Mouse (Mus musculus): Measurements from ENCODE around the gene Igsf21. TPM values are rescaled to one million over a fixed set of nuclear protein-coding genes. Genes with fewer than 3 reads are reported as not detected.
A peak's percentile ranks its signal among the peaks of the same experiment; 100 is the strongest.

Gene Igsf21
- polyA plus RNA-seq, 1 experiment from 2014 or later, result not detected

GRCm38 (mm10) chr4:140084521-140085011 is 162.0 kb downstream of the Igsf21 start:
- no peaks in the 10 kb centered on the region for H3K27me3 ChIP-seq (ENCODE audit: insufficient read depth, low read length)
- H3K4me3 ChIP-seq (ENCODE audit: low read depth, low read length), result no peak overlapping the region
- H3K4me1 ChIP-seq (ENCODE audit: insufficient read depth), result no peaks in the 10 kb centered on the region
- no peak for TF ChIP-seq CTCF (IDR thresholded peaks at IDR 0.05; ENCODE audit: low read depth)
- TF ChIP-seq EP300 (IDR thresholded peaks at IDR 0.05; ENCODE audit: low read depth), result no peak
- no peaks in the 10 kb centered on the region for H3K36me3 ChIP-seq (replicated peaks; ENCODE audit: insufficient read depth, low read length)
- no peak for ATAC-seq
- H3K4me2 ChIP-seq (ENCODE audit: low read depth, low read length), result no peak overlapping the region
- H3K9ac ChIP-seq (replicated peaks), result no peak overlapping the region
- DNase-seq, result no peak
- WGBS (ENCODE audit: insufficient replicate concordance), result 64% methylated on average over 11 of the region's 11 CpGs
- no peaks in the 10 kb centered on the region for H3K9me3 ChIP-seq (ENCODE audit: low read length)
- H3K27ac ChIP-seq (ENCODE audit: low read depth), result no peak overlapping the region

- Histone ChIP-seq H3K4me3 (ENCODE audit: low read depth, low read length) (no peak overlapping the region), H3K4me1 (ENCODE audit: insufficient read depth) (no peaks in the 10 kb centered on the region), H3K36me3 (replicated peaks; ENCODE audit: insufficient read depth, low read length) (no peaks in the 10 kb centered on the region), H3K4me2 (ENCODE audit: low read depth, low read length) (no peak overlapping the region), H3K27me3 (ENCODE audit: insufficient read depth, low read length) (no peaks in the 10 kb centered on the region), H3K9me3 (ENCODE audit: low read length) (no peaks in the 10 kb centered on the region), H3K9ac (replicated peaks) (no peak overlapping the region), H3K27ac (ENCODE audit: low read depth) (no peak overlapping the region)
- ATAC-seq, result no peak
- no peak for DNase-seq
- WGBS (ENCODE audit: insufficient replicate concordance), result 75% methylated on average over 5 of the region's 5 CpGs
- TF ChIP-seq EP300 (IDR thresholded peaks at IDR 0.05; ENCODE audit: low read depth) (no peak), CTCF (IDR thresholded peaks at IDR 0.05; ENCODE audit: low read depth) (no peak)
Measured at GRCm38 (mm10) chr4:140084064-140084463, 162.5 kb downstream of the Igsf21 start.

DNA sequence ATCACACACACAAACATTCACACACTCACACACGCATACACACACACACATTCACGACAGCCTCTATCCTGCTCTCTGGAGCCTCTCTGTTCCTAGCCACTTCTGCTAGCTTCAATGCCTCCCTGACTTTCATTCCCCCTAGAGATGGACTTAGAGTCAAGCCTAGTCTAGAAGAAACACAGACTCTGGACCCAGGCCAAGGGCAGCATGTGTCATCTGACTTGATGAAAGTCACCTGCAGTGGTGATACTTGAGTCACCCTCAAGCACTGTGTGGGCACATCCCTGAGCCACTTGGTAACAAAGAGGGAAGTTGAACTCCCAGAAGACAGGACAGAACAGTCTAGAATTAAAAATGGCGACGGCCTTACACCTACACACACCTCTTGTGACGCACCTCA is 168.2 kb downstream of the Igsf21 start:
- ATAC-seq, result no peak
- Histone ChIP-seq H3K9me3 (ENCODE audit: low read length) (no peaks in the 10 kb centered on the region), H3K27ac (ENCODE audit: low read depth) (no peak overlapping the region), H3K9ac (replicated peaks) (no peak overlapping the region), H3K4me2 (ENCODE audit: low read depth, low read length) (no peak overlapping the region), H3K4me3 (ENCODE audit: low read depth, low read length) (no peak overlapping the region), H3K36me3 (replicated peaks; ENCODE audit: insufficient read depth, low read length) (no peaks in the 10 kb centered on the region), H3K4me1 (ENCODE audit: insufficient read depth) (no peaks in the 10 kb centered on the region), H3K27me3 (ENCODE audit: insufficient read depth, low read length) (no peaks in the 10 kb centered on the region)
- TF ChIP-seq EP300 (IDR thresholded peaks at IDR 0.05; ENCODE audit: low read depth) (no peak), CTCF (IDR thresholded peaks at IDR 0.05; ENCODE audit: low read depth) (no peak)
- no peak for DNase-seq
- 67% methylated on average over 5 of the region's 5 CpGs for WGBS (ENCODE audit: insufficient replicate concordance)

DNA sequence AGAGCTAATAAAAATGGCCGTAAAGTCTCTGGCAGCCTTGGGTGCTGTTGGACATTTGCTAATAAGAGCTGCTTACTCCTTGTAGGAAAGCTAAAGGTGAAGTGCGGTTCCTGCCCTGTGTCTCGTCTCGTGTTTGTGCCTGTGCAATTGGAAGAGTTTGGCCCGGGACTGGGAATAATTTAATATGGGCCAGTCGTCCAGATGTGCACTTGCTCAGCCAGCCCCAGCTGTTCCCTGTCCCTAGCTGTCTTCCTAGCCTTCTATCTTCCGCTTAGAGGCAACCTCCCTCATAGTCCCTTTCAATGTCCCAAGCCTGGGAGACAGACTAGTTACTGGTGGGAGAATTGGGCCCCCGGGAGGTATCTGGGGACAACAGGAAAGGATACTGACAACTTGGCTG is 169.0 kb downstream of the Igsf21 start:
- 65% methylated on average over 8 of the region's 8 CpGs for WGBS (ENCODE audit: insufficient replicate concordance)
- no peak overlapping the region for H3K9ac ChIP-seq (replicated peaks)
- no peaks in the 10 kb centered on the region for H3K27me3 ChIP-seq (ENCODE audit: insufficient read depth, low read length)
- no peak overlapping the region for H3K4me3 ChIP-seq (ENCODE audit: low read depth, low read length)
- no peak for TF ChIP-seq EP300 (IDR thresholded peaks at IDR 0.05; ENCODE audit: low read depth)
- no peak overlapping the region for H3K27ac ChIP-seq (ENCODE audit: low read depth)
- ATAC-seq (no peak), DNase-seq (no peak)
- no peaks in the 10 kb centered on the region for H3K9me3 ChIP-seq (ENCODE audit: low read length)
- no peaks in the 10 kb centered on the region for H3K36me3 ChIP-seq (replicated peaks; ENCODE audit: insufficient read depth, low read length)
- no peak overlapping the region for H3K4me2 ChIP-seq (ENCODE audit: low read depth, low read length)
- H3K4me1 ChIP-seq (ENCODE audit: insufficient read depth), result no peaks in the 10 kb centered on the region

GRCm38 (mm10) chr4:140076852-140077563 is 169.6 kb downstream of the Igsf21 start:
- ATAC-seq (no peak), DNase-seq (no peak)
- Histone ChIP-seq H3K4me1 (ENCODE audit: insufficient read depth) (no peaks in the 10 kb centered on the region), H3K9me3 (ENCODE audit: low read length) (no peaks in the 10 kb centered on the region), H3K9ac (replicated peaks) (no peak overlapping the region), H3K36me3 (replicated peaks; ENCODE audit: insufficient read depth, low read length) (no peaks in the 10 kb centered on the region), H3K4me2 (ENCODE audit: low read depth, low read length) (no peak overlapping the region), H3K4me3 (ENCODE audit: low read depth, low read length) (no peak overlapping the region), H3K27me3 (ENCODE audit: insufficient read depth, low read length) (no peaks in the 10 kb centered on the region), H3K27ac (ENCODE audit: low read depth) (no peak overlapping the region)
- TF ChIP-seq EP300 (IDR thresholded peaks at IDR 0.05; ENCODE audit: low read depth) (no peak), CTCF (IDR thresholded peaks at IDR 0.05; ENCODE audit: low read depth) (no peak)
- 71% methylated on average over 12 of the region's 12 CpGs for WGBS (ENCODE audit: insufficient replicate concordance)

- no peak for DNase-seq
- peak; percentile 8; the same call in 1 of the 2 replicates for TF ChIP-seq CTCF (IDR thresholded peaks at IDR 0.05; ENCODE audit: low read depth)
- TF ChIP-seq EP300 (IDR thresholded peaks at IDR 0.05; ENCODE audit: low read depth), result no peak
- no peak overlapping the region for H3K9ac ChIP-seq (replicated peaks)
- WGBS (ENCODE audit: insufficient replicate concordance), result 74% methylated on average over 6 of the region's 6 CpGs
- no peaks in the 10 kb centered on the region for H3K4me1 ChIP-seq (ENCODE audit: insufficient read depth)
- H3K4me2 ChIP-seq (ENCODE audit: low read depth, low read length), result no peak overlapping the region
- H3K4me3 ChIP-seq (ENCODE audit: low read depth, low read length), result no peak overlapping the region
- H3K27ac ChIP-seq (ENCODE audit: low read depth), result no peak overlapping the region
- H3K36me3 ChIP-seq (replicated peaks; ENCODE audit: insufficient read depth, low read length), result no peaks in the 10 kb centered on the region
- no peak for ATAC-seq
- no peaks in the 10 kb centered on the region for H3K27me3 ChIP-seq (ENCODE audit: insufficient read depth, low read length)
- H3K9me3 ChIP-seq (ENCODE audit: low read length), result no peaks in the 10 kb centered on the region
Measured at GRCm38 (mm10) chr4:140076428-140076827, 170.2 kb downstream of the Igsf21 start.
